Mouse (Mus musculus) macrophage (primary cell): ENCODE results near the gene Ankrd13b. TPM values are rescaled to one million over a fixed set of nuclear protein-coding genes. Genes with fewer than 3 reads are reported as not detected.

Experiments used
- H3K27ac ChIP-seq: fragments of 350-480 bp; formaldehyde crosslinking; 2 replicates; pipeline ENCODE4 v1.9.0; 2021
- H3K36me3 ChIP-seq: fragments of 350-480 bp; formaldehyde crosslinking; 2 replicates; pipeline ENCODE4 v1.9.0; 2021; ENCODE audit errors: inconsistent target
- H3K4me3 ChIP-seq: fragments of 350-480 bp; formaldehyde crosslinking; 2 replicates; pipeline ENCODE4 v1.9.0; 2021; ENCODE audit errors: inconsistent target
- H3K79me2 ChIP-seq: fragments of 350-480 bp; formaldehyde crosslinking; 2 replicates; pipeline ENCODE4 v1.9.0; 2021; ENCODE audit errors: inconsistent target
- WGBS: methylation state at CpG from one replicate; pipeline ENCODE4 v1.1.7; 2026; ENCODE audit warnings: inconsistent platforms; ENCODE audit not compliant: missing documents; 5-methylcytosine and 5-hydroxymethylcytosine counted together
- polyA plus RNA-seq: library from polyadenylated mRNA; stranded (reverse); fragments of 250-400 nt; gene quantifications from 3 replicates; pipeline ENCODE4 v1.2.4, GENCODE M21; 2018; ENCODE audit warnings: inconsistent platforms

Gene Ankrd13b
- polyA plus RNA-seq, 1 experiment from 2014 or later = 3.3 TPM

GRCm38 (mm10) chr11:77514832-77515636 is 25.6 kb upstream of the Ankrd13b start, which contains the start of gene Abhd15:
Gene Abhd15, plus strand, starts transcription at chr11:77515121.
- Histone ChIP-seq H3K36me3 (no peaks in the 10 kb centered on the region), H3K27ac (peak within 1 kb of the TSS; percentile 44), H3K4me3 (peak within 1 kb of the TSS; percentile 47), H3K79me2 (peaks cover 5% of the 10 kb centered on the region; the same call in 1 of the 2 replicates)
- WGBS = under 1% methylated on average over 55 of the region's 72 CpGs

- 16% methylated on average over 19 of the region's 19 CpGs for whole genome bisulfite sequencing
- H3K27ac ChIP-seq = peak overlapping the region; percentile 44
- H3K79me2 ChIP-seq = peaks cover 5% of the 10 kb centered on the region; the same call in 1 of the 2 replicates
- H3K36me3 ChIP-seq = no peaks in the 10 kb centered on the region
- H3K4me3 ChIP-seq = peak overlapping the region; percentile 47
Measured at GRCm38 (mm10) chr11:77514281-77514831, 24.9 kb upstream of the Ankrd13b start.

GRCm38 (mm10) chr11:77513811-77514170 is 24.3 kb upstream of the Ankrd13b start:
- WGBS = 12% methylated on average over 10 of the region's 10 CpGs
- Histone ChIP-seq H3K36me3 (no peaks in the 10 kb centered on the region), H3K4me3 (peak overlapping the region; percentile 47), H3K27ac (peak overlapping the region; percentile 44), H3K79me2 (peaks cover 5% of the 10 kb centered on the region; the same call in 1 of the 2 replicates)

GRCm38 (mm10) chr11:77512891-77513810 is 23.7 kb upstream of the Ankrd13b start:
- under 1% methylated on average over 74 of the region's 84 CpGs for WGBS
- H3K4me3 ChIP-seq = peak overlapping the region; percentile 47
- peak overlapping the region; percentile 44 for H3K27ac ChIP-seq
- H3K79me2 ChIP-seq = peaks cover 5% of the 10 kb centered on the region; the same call in 1 of the 2 replicates
- H3K36me3 ChIP-seq = no peaks in the 10 kb centered on the region

GRCm38 (mm10) chr11:77511336-77511735 is 21.9 kb upstream of the Ankrd13b start:
- Histone ChIP-seq H3K27ac (no peak overlapping the region), H3K79me2 (no peaks in the 10 kb centered on the region; the same call in 1 of the 2 replicates), H3K4me3 (no peak overlapping the region), H3K36me3 (peaks cover 9% of the 10 kb centered on the region; the same call in 1 of the 2 replicates)
- WGBS = 94% methylated on average over 5 of the region's 5 CpGs

GRCm38 (mm10) chr11:77508068-77509021 is 18.9 kb upstream of the Ankrd13b start:
- no peak overlapping the region for H3K27ac ChIP-seq
- H3K36me3 ChIP-seq = peaks cover 34% of the 10 kb centered on the region
- H3K79me2 ChIP-seq = no peaks in the 10 kb centered on the region
- WGBS = 31% methylated on average over 48 of the region's 49 CpGs
- no peak overlapping the region for H3K4me3 ChIP-seq

- WGBS = 74% methylated on average over 4 of the region's 4 CpGs
- Histone ChIP-seq H3K4me3 (no peak overlapping the region), H3K36me3 (peaks cover 43% of the 10 kb centered on the region), H3K79me2 (no peaks in the 10 kb centered on the region), H3K27ac (no peak overlapping the region)
Measured at GRCm38 (mm10) chr11:77507426-77507825, 17.9 kb upstream of the Ankrd13b start.

GRCm38 (mm10) chr11:77506941-77507340 is 17.5 kb upstream of the Ankrd13b start:
- 100% methylated on average over 6 of the region's 6 CpGs for WGBS

GRCm38 (mm10) chr11:77506273-77506672 is 16.8 kb upstream of the Ankrd13b start:
- peaks cover 44% of the 10 kb centered on the region for H3K36me3 ChIP-seq
- 94% methylated on average over 10 of the region's 14 CpGs for WGBS
- H3K4me3 ChIP-seq = no peak overlapping the region
- no peak overlapping the region for H3K27ac ChIP-seq
- H3K79me2 ChIP-seq = no peaks in the 10 kb centered on the region

More at GRCm38 (mm10) chr11:77506941-77507340, 17.5 kb upstream of the Ankrd13b start:
- no peak overlapping the region for H3K27ac ChIP-seq
- H3K4me3 ChIP-seq = no peak overlapping the region
- peaks cover 44% of the 10 kb centered on the region for H3K36me3 ChIP-seq
- no peaks in the 10 kb centered on the region for H3K79me2 ChIP-seq

- WGBS = 90% methylated on average over 22 of the region's 22 CpGs
- H3K27ac ChIP-seq = no peak overlapping the region
- H3K79me2 ChIP-seq = no peaks in the 10 kb centered on the region
- peaks cover 44% of the 10 kb centered on the region for H3K36me3 ChIP-seq
- no peak overlapping the region for H3K4me3 ChIP-seq
Measured at GRCm38 (mm10) chr11:77505291-77505980, 16.0 kb upstream of the Ankrd13b start.

- 95% methylated on average over 19 of the region's 19 CpGs for WGBS
- Histone ChIP-seq H3K4me3 (no peak overlapping the region), H3K36me3 (peaks cover 55% of the 10 kb centered on the region), H3K27ac (no peak overlapping the region), H3K79me2 (peaks cover 4% of the 10 kb centered on the region; the same call in 1 of the 2 replicates)
Measured at GRCm38 (mm10) chr11:77504377-77504776, 14.9 kb upstream of the Ankrd13b start.

GRCm38 (mm10) chr11:77503511-77503910 is 14.0 kb upstream of the Ankrd13b start:
- 89% methylated on average over 3 of the region's 3 CpGs for WGBS
- Histone ChIP-seq H3K36me3 (peaks cover 57% of the 10 kb centered on the region), H3K79me2 (peaks cover 13% of the 10 kb centered on the region), H3K4me3 (no peak overlapping the region), H3K27ac (no peak overlapping the region)

- peaks cover 23% of the 10 kb centered on the region for H3K79me2 ChIP-seq
- no peak overlapping the region for H3K4me3 ChIP-seq
- WGBS = 92% methylated on average over 6 of the region's 6 CpGs
- peaks cover 57% of the 10 kb centered on the region for H3K36me3 ChIP-seq
- H3K27ac ChIP-seq = no peak overlapping the region
Measured at GRCm38 (mm10) chr11:77502481-77502880, 13.0 kb upstream of the Ankrd13b start.
